Mouse (Mus musculus) spleen, postnatal 4 days (tissue): ENCODE measurements around the gene Polr1a.

Experiments
- DNase-seq, 2 experiments: peaks; one replicate each; pipeline ENCODE4 v3.0.0; 2022; ENCODE audit warnings: low spot score in 2 of 2

Gene Polr1a

GRCm38 (mm10) chr6:71949721-71950120 is 40.9 kb downstream of the Polr1a start:
- no peak for DNase-seq

- DNase-seq, result no peak
Observed at GRCm38 (mm10) chr6:71950592-71950991, 41.7 kb downstream of the Polr1a start.

DNA sequence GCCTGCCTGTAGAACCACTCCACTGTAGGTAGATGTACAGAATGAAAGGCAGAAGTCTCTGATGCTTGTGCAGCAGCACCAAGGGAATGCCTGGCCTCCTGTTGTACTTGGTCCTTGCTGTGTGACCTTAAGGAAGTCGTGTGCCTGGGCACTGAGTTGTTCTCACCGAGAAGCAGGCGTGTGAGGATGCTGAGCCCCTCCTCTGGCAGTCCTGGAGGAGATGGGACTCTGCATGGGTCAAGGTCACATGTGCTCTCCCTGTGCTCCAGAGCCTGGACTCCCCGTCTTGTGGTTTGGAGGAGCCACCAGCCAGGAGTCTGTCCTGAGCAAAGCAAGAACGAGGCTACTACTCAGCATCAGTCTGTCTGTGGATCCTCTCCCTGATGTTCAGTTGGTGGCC is 42.3 kb downstream of the Polr1a start:
- no peak for DNase-seq

DNA sequence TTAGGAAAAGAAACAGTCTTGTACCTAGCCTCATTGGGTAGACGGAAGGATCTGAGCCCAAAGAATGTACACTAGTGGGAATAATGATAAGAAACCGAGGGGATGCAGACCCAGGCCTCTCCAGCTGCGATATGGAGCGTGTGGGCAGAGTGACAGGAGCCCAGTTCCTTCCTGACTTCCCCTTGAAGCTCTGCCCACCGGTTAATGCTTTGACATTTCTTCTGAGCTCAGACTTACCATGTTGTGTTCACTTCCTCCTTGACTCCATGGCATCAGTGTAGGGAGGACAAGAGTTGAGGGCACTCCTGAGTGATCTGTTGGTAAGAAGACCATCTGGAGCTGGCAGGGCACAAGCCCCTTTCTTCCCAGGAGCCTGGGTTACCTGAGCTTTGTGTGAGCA is 53.3 kb downstream of the Polr1a start:
- DNase-seq, result no peak

DNA sequence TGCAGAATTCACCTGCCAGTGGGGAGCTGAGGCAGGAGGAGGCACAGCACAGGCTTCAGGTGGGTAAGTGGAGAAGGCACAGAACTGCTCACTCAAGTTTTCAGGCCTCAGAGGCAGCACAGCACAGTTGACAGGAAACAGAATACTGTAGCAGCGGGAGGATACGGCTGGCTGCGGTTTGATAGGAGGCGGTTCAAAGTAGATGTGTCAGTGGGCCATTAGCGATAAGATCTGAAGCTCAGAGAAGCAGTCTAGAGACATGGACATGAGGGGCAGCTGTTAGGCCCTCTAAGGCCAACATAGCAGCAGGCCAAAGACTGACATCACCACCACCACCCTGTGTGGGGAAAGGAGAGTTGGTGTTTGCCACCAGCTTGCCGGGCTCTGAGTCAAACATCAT is 53.9 kb downstream of the Polr1a start:
- DNase-seq, result no peak

- DNase-seq, result no peak
Observed at GRCm38 (mm10) chr6:71963561-71963960, 54.7 kb downstream of the Polr1a start.

- DNase-seq, result no peak
Observed at GRCm38 (mm10) chr6:71966683-71967303, 57.9 kb downstream of the Polr1a start.

DNA sequence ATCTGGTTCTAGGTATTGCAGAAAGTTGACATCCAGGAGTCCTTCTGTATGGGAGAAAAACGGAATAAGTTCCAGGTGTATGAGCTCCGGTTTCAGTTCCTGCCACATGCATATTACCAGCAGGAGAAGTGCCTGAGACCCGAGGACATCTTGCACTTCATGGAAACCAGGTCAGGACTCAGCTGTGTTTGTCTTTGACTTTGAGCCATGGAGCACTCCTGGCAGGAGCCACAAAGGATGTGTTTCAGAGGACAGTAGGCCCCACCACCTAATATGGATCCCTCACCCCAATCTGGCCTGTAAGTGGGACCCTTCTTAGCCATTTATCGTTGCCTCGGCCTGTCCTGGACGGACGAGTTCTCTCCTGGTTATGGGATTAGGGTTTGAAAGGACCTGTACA is 59.0 kb downstream of the Polr1a start:
- DNase-seq, result no peak

GRCm38 (mm10) chr6:71969459-71969858 is 60.6 kb downstream of the Polr1a start:
- no peak for DNase-seq

GRCm38 (mm10) chr6:71970154-71970553 is 61.3 kb downstream of the Polr1a start:
- no peak for DNase-seq

DNA sequence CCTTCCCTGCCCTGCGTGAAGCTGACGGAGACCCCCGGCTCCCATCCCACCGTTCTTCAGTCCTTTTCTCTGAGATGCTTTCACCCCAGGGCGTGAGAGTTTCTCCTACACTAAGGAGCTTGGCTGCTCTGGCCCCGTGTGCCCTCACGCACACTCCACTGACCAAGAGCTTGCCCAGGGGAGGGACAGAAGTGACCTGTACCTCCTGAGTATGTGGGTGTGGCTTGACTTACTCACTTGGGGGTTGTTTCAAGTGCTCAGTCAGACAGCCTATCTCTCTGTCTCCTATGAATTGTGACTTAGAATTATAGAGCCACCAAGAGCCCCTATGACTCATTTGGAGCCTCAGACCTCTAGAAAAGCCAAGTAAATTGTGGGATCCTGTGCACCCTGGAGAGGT is 67.7 kb downstream of the Polr1a start:
- DNase-seq, result no peak

DNA sequence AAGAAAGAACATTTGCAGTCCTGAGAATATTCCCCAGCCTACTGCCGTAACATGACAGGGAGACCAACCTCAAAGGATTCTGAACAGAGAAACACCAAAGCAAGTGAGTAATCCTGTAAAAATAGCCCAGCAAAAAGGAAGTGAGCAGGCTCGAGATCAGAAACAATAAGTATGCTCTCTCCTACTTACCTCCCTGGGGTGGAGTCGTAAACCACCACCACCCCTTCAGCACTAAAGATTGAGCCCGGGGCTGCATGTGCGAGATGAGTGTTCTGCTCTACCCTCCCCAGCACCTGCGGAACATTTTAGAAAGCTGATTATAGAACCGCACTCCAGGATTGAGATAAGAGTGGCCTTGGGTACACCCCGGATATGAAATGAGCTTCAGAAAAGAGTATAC is 71.3 kb downstream of the Polr1a start:
- DNase-seq, result no peak

- no peak for DNase-seq
Observed at GRCm38 (mm10) chr6:71980587-71980986, 71.7 kb downstream of the Polr1a start.

GRCm38 (mm10) chr6:71981450-71981849 is 72.6 kb downstream of the Polr1a start:
- DNase-seq, result no peak

GRCm38 (mm10) chr6:71985984-71986383 is 77.1 kb downstream of the Polr1a start:
- DNase-seq, result no peak

DNA sequence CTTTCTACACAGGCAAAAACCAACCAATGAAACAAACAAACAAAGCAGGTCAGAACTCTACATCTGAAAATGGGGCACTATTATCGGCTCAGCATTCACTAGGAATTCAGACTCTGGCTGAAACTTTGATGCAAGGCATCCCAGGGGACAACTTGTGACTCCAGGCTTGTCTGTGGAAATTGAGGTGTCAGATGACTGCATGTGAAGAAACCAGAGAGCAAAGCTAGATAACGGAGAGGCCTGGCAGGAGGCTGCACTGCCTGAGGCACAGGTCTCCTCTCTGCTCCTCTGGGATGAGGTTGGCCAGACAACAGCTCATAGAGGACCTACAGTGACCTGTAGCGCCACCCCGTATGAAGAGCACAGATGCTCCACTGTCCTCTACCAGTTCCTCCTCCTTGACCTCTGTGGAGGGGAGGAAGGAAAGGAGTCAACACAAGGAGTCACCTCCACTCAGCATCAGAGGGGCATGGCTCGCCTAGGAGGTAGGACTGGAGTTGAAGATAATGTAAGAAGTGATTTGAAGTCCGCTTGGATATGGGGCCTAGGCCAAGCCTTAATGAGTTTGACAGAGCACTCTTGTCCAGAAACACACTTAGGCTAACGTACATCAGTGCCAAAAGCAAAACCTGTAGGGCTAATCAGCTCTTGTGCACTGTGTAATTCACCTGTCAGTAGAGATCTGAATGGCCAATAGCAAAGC is 78.8 kb downstream of the Polr1a start:
- no peak for DNase-seq

DNA sequence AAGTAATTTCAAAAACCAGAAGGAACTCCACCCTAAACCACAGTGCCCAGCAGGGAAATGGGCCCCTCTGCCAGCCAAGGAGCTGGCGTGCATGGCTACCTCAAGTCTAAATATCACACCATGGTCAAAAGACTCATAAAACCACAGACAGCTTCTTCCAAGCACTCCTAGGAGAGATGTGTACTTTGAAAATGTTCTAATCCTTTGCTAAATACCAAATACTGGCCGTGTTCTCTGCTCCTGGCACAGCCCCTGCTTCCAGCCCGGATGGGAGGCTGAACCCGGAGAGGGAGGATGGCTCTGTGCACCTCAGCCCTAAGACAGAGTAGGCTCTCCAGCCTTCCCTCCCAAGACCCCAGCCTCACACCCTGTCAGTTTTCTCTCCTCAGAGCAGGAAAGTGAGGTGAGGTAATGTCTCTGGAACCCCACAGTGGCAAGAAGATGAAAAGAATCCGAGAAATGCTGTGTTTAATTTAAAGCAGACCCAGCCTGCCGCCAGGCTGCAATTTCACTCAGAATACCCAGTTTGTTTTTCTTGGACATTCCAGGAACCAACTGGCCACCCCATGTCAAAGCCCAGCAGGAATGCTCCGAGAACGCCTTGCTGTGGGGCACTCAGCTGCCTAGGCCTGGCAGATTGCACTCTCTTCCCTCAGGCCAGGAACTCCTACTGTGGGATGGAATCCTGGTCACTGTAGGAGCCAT is 80.9 kb downstream of the Polr1a start:
- no peak for DNase-seq

DNA sequence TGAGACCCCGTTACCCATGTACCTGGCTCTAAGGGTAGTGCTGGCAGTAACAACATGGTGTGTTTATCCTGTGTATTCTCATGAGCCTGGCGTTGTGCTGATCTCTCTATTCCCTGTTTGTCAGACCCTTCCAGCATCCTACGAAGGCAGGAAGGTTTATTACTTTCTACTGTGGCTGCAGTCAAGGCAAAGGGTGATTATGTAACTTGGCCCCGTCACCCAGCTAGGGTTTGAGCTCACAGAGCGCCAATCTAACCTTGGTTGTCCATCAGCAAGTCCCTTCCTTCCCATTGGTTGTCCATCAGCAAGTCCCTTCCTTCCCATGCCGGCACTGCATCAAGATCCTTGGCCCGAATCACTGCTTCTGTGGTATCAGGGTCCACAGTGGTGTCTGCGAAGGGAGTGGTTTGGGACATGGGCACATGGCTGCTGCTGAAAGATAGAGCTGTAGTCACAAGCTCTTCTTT is 81.6 kb downstream of the Polr1a start:
- no peak for DNase-seq

DNA sequence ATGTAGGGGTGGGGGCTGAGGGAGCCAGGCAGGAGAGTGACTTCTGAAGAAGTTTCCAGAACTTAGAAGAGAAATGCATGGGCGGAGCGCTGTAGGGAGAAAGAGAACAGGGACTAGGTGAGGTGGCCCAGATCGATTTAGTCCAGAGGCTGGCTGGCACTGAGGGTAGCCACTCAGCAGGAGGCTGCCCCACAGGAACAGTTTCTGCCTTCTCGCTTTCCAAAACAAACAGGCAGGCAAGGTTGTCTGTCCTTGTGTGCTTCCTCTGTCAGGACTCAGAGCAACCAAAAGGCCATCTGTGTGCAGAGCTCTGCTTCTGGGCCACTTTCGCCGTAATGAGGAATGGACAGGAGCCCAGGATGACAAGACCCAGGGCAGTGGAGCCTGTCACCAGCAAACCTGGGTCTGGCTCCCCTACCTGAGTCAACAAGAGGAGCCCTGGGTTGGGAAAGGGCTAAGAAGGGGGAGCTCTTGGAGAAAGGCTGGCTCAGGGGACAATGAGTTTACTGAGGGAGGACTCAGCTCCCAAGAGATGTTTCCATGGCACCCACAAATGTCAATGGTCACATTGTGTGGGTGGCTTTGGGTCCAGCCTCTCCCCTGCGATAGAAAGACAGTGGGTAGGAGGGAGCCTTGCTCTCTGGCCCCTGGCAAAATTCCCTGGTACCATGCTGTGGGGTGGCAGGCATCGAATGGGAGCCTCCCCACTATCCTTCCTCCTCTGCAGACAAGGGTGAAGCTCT is 82.5 kb downstream of the Polr1a start:
- DNase-seq, result no peak

GRCm38 (mm10) chr6:71991933-71992325 is 83.1 kb downstream of the Polr1a start:
- DNase-seq, result no peak

- no peak for DNase-seq
Observed at GRCm38 (mm10) chr6:71994004-71994403, 85.2 kb downstream of the Polr1a start.

- no peak for DNase-seq
Observed at GRCm38 (mm10) chr6:71995081-71995480, 86.2 kb downstream of the Polr1a start.
